Mouse (Mus musculus): ENCODE measurements around the gene Olfr450. TPM values are rescaled to one million over a fixed set of nuclear protein-coding genes. Genes with fewer than 3 reads are reported as not detected.

Olfr450 gene
- polyA plus RNA-seq (2012; rRNA removed), result not detected in 2 replicates

GRCm38 (mm10) chr6:42811639-42812038, at the start of gene Olfr450:
Olfr450 (plus strand) TSS chr6:42811939.
- H3K4me1 ChIP-seq (ENCODE audit: control insufficient read depth, insufficient read depth, low read length), result no peaks in the 10 kb centered on the region
- no peak within 1 kb of the TSS for H3K27ac ChIP-seq (ENCODE audit: insufficient read depth, low read length)
- no peak for TF ChIP-seq CTCF (IDR thresholded peaks at IDR 0.05; ENCODE audit: extremely low read depth, insufficient read depth, low read length)
- TF ChIP-seq POLR2A (IDR thresholded peaks at IDR 0.05; ENCODE audit: extremely low read depth, insufficient read depth, low read length), result no peak
- H3K4me3 ChIP-seq (ENCODE audit: insufficient read depth, low read length), result no peak within 1 kb of the TSS

GRCm38 (mm10) chr6:42777066-42777465, 34.7 kb upstream of the Olfr450 start:
- H3K4me1 ChIP-seq (ENCODE audit: control insufficient read depth, insufficient read depth, low read length), result no peaks in the 10 kb centered on the region
- TF ChIP-seq CTCF (IDR thresholded peaks at IDR 0.05; ENCODE audit: extremely low read depth, insufficient read depth, low read length) (no peak), POLR2A (IDR thresholded peaks at IDR 0.05; ENCODE audit: extremely low read depth, insufficient read depth, low read length) (no peak)
- H3K4me3 ChIP-seq (ENCODE audit: insufficient read depth, low read length), result no peak overlapping the region
- H3K27ac ChIP-seq (ENCODE audit: insufficient read depth, low read length), result no peak overlapping the region

- Histone ChIP-seq H3K4me1 (ENCODE audit: control insufficient read depth, insufficient read depth, low read length) (no peaks in the 10 kb centered on the region), H3K4me3 (ENCODE audit: insufficient read depth, low read length) (no peak within 1 kb of the TSS), H3K27ac (ENCODE audit: insufficient read depth, low read length) (no peak within 1 kb of the TSS)
- TF ChIP-seq POLR2A (IDR thresholded peaks at IDR 0.05; ENCODE audit: extremely low read depth, insufficient read depth, low read length) (no peak), CTCF (IDR thresholded peaks at IDR 0.05; ENCODE audit: extremely low read depth, insufficient read depth, low read length) (no peak)
Measured at GRCm38 (mm10) chr6:42784793-42785192, 26.9 kb upstream of the Olfr450 start, which contains the start of gene Olfr452. Olfr452 (plus strand) TSS chr6:42785093.

GRCm38 (mm10) chr6:42790247-42790948, 21.3 kb upstream of the Olfr450 start:
- Histone ChIP-seq H3K4me3 (ENCODE audit: insufficient read depth, low read length) (no peak overlapping the region), H3K27ac (ENCODE audit: insufficient read depth, low read length) (no peak overlapping the region), H3K4me1 (ENCODE audit: control insufficient read depth, insufficient read depth, low read length) (no peaks in the 10 kb centered on the region)
- TF ChIP-seq CTCF (IDR thresholded peaks at IDR 0.05; ENCODE audit: extremely low read depth, insufficient read depth, low read length) (no peak), POLR2A (IDR thresholded peaks at IDR 0.05; ENCODE audit: extremely low read depth, insufficient read depth, low read length) (no peak)

- Histone ChIP-seq H3K4me3 (ENCODE audit: insufficient read depth, low read length) (no peak overlapping the region), H3K4me1 (ENCODE audit: control insufficient read depth, insufficient read depth, low read length) (no peaks in the 10 kb centered on the region), H3K27ac (ENCODE audit: insufficient read depth, low read length) (no peak overlapping the region)
- no peak for TF ChIP-seq POLR2A (IDR thresholded peaks at IDR 0.05; ENCODE audit: extremely low read depth, insufficient read depth, low read length)
- no peak for TF ChIP-seq CTCF (IDR thresholded peaks at IDR 0.05; ENCODE audit: extremely low read depth, insufficient read depth, low read length)
Measured at GRCm38 (mm10) chr6:42790949-42791556, 20.7 kb upstream of the Olfr450 start.

GRCm38 (mm10) chr6:42794982-42795381, 16.8 kb upstream of the Olfr450 start:
- H3K4me1 ChIP-seq (ENCODE audit: control insufficient read depth, insufficient read depth, low read length), result no peaks in the 10 kb centered on the region
- H3K4me3 ChIP-seq (ENCODE audit: insufficient read depth, low read length), result no peak overlapping the region
- H3K27ac ChIP-seq (ENCODE audit: insufficient read depth, low read length), result no peak overlapping the region
- TF ChIP-seq CTCF (IDR thresholded peaks at IDR 0.05; ENCODE audit: extremely low read depth, insufficient read depth, low read length) (no peak), POLR2A (IDR thresholded peaks at IDR 0.05; ENCODE audit: extremely low read depth, insufficient read depth, low read length) (no peak)

GRCm38 (mm10) chr6:42834084-42834483, 22.3 kb downstream of the Olfr450 start, which contains the start of gene Olfr449:
Olfr449 (plus strand) TSS chr6:42834384.
- no peaks in the 10 kb centered on the region for H3K4me1 ChIP-seq (ENCODE audit: control insufficient read depth, insufficient read depth, low read length)
- no peak within 1 kb of the TSS for H3K4me3 ChIP-seq (ENCODE audit: insufficient read depth, low read length)
- no peak within 1 kb of the TSS for H3K27ac ChIP-seq (ENCODE audit: insufficient read depth, low read length)
- TF ChIP-seq POLR2A (IDR thresholded peaks at IDR 0.05; ENCODE audit: extremely low read depth, insufficient read depth, low read length) (no peak), CTCF (IDR thresholded peaks at IDR 0.05; ENCODE audit: extremely low read depth, insufficient read depth, low read length) (no peak)

- no peak for TF ChIP-seq POLR2A (IDR thresholded peaks at IDR 0.05; ENCODE audit: extremely low read depth, insufficient read depth, low read length)
- peak; percentile 12; the same call in 1 of the 2 replicates for TF ChIP-seq CTCF (IDR thresholded peaks at IDR 0.05; ENCODE audit: extremely low read depth, insufficient read depth, low read length)
- no peak overlapping the region for H3K27ac ChIP-seq (ENCODE audit: insufficient read depth, low read length)
- no peak overlapping the region for H3K4me3 ChIP-seq (ENCODE audit: insufficient read depth, low read length)
- no peaks in the 10 kb centered on the region for H3K4me1 ChIP-seq (ENCODE audit: control insufficient read depth, insufficient read depth, low read length)
Measured at GRCm38 (mm10) chr6:42860222-42860819, 48.6 kb downstream of the Olfr450 start.

Other genes with a start within 250 kb of the Olfr450 start
- gene Tcaf3, start 214.2 kb upstream of the Olfr450 start, polyA plus RNA-seq (2012; rRNA removed), result not detected in 2 replicates
- gene Tcaf2, start 166.7 kb upstream of the Olfr450 start, polyA plus RNA-seq (2012; rRNA removed), result 0.21 and 0.26 TPM in 2 replicates
- gene Tcaf1, start 101.9 kb upstream of the Olfr450 start, polyA plus RNA-seq (2012; rRNA removed), result 97.4 and 104 TPM in 2 replicates
- gene Olfr453, start 72.6 kb upstream of the Olfr450 start, polyA plus RNA-seq (2012; rRNA removed), result not detected in 2 replicates
- not detected in 2 replicates for gene Olfr38, start 55.5 kb upstream of the Olfr450 start, polyA plus RNA-seq (2012; rRNA removed)
- gene Olfr452, start 26.8 kb upstream of the Olfr450 start, polyA plus RNA-seq (2012; rRNA removed), result not detected in 2 replicates
- gene Olfr449, start 22.4 kb downstream of the Olfr450 start, polyA plus RNA-seq (2012; rRNA removed), result not detected in 2 replicates
- not detected in 2 replicates for gene Olfr448, start 78.5 kb downstream of the Olfr450 start, polyA plus RNA-seq (2012; rRNA removed)
- gene Olfr447, start 96.9 kb downstream of the Olfr450 start, polyA plus RNA-seq (2012; rRNA removed), result not detected in 2 replicates
- not detected in 2 replicates for gene Olfr446, start 109.4 kb downstream of the Olfr450 start, polyA plus RNA-seq (2012; rRNA removed)
- not detected in 2 replicates for gene Olfr444, start 137.1 kb downstream of the Olfr450 start, polyA plus RNA-seq (2012; rRNA removed)